Mouse (Mus musculus) ES-Bruce4 (cell line): ENCODE measurements around the gene Pitx1. TPM values are rescaled to one million over a fixed set of nuclear protein-coding genes. Genes with fewer than 3 reads are reported as not detected.

Source experiments
- H3K27ac ChIP-seq: 2 replicates; pipeline ENCODE4 v1.5.1; 2012; ENCODE audit warnings: low read length, inconsistent platforms; ENCODE audit not compliant: insufficient read depth
- H3K27me3 ChIP-seq: 2 replicates; pipeline ENCODE4 v1.6.1; 2012; ENCODE audit warnings: mild to moderate bottlenecking, low read length, inconsistent platforms; ENCODE audit not compliant: control insufficient read depth, poor library complexity, insufficient read depth, severe bottlenecking
- H3K36me3 ChIP-seq: 2 replicates; pipeline ENCODE4 v1.6.1; 2012; ENCODE audit warnings: inconsistent platforms, mild to moderate bottlenecking, low read length, moderate library complexity; ENCODE audit not compliant: control insufficient read depth, poor library complexity, insufficient read depth, severe bottlenecking
- H3K4me1 ChIP-seq: one replicate; pipeline ENCODE4 v1.8.1; 2011; ENCODE audit warnings: low read length; ENCODE audit not compliant: control insufficient read depth, insufficient read depth
- H3K4me3 ChIP-seq: 2 replicates; pipeline ENCODE4 v1.5.1; 2011; ENCODE audit warnings: low read depth, mild to moderate bottlenecking, low read length
- H3K9ac ChIP-seq: 2 replicates; pipeline ENCODE4 v1.6.1; 2012; ENCODE audit warnings: low read depth, mild to moderate bottlenecking, inconsistent platforms; ENCODE audit not compliant: poor library complexity, severe bottlenecking
- H3K9me3 ChIP-seq: replicated peaks from 2 replicates; pipeline ENCODE4 v1.6.1; 2012; ENCODE audit warnings: mild to moderate bottlenecking, low read length, inconsistent platforms; ENCODE audit not compliant: control insufficient read depth, poor library complexity, insufficient read depth, severe bottlenecking
- CTCF ChIP-seq: IDR thresholded peaks from one replicate; pipeline ENCODE4 v1.8.1; 2011; ENCODE audit warnings: low read depth, low read length
- EP300 ChIP-seq: IDR thresholded peaks from 2 replicates; pipeline ENCODE4 v1.6.1; 2011; ENCODE audit warnings: low read depth, low read length; ENCODE audit not compliant: insufficient read depth
- POLR2A ChIP-seq: IDR thresholded peaks from one replicate; pipeline ENCODE4 v1.8.1; 2011; ENCODE audit warnings: low read length; ENCODE audit not compliant: insufficient read depth
- polyA plus RNA-seq: library from polyadenylated mRNA; stranded (reverse); fragments of >200 nt; gene quantifications from 2 replicates; pipeline ENCODE4 v1.2.4, GENCODE M21; 2011; ENCODE audit warnings: low read depth; ENCODE audit not compliant: missing spikeins, insufficient read depth, insufficient read length

Pitx1 gene
- polyA plus RNA-seq, 1 experiment: 0.33 TPM

DNA sequence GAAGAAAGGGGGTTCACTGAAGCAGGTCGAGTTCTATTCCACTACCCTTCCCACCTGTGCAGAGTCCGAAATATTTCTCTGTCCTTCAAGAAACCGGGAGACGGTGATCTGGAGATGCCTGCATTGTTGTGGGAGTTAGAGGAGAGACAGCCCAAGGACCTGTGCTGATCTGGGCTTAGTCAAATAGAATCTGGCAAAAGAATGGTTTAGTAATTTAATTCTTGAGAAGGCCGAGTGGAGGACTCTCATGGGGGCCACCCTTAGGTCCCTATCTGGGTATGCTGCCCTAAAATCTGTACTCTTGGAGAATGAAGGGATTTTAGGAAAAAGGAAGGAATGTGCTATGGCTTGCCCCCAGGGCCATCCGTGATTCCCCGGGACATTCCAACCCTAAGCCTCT, 2.1 kb downstream of the Pitx1 start:
- H3K4me3 ChIP-seq: no peak overlapping the region
- no peak overlapping the region for H3K27ac ChIP-seq
- H3K9ac ChIP-seq: no peak overlapping the region

DNA sequence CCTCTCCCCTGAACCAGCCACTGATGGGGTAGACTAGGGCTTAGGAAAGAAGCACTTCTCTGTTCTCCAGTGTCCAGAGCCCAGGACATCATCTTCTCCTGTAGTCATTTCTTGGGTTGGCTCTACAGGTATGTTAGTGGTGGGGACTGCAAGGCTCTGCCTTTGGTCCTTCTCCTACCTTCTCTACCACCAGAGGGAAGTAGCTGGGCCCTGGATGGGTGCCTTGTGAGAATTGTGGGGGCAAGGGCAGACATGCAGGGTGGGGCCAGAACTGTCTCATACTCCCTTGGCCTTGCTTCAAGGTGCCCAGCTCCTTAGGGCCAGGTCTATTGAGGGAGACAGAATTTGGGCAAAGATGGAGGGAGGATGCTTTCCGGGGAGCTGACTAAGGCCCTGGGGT, 3.4 kb downstream of the Pitx1 start:
- Histone ChIP-seq H3K9me3 (no peaks in the 10 kb centered on the region), H3K36me3 (no peaks in the 10 kb centered on the region), H3K9ac (no peak overlapping the region), H3K27ac (no peak overlapping the region), H3K27me3 (peaks cover 73% of the 10 kb centered on the region), H3K4me1 (no peaks in the 10 kb centered on the region), H3K4me3 (no peak overlapping the region)
- no peak for TF ChIP-seq CTCF
- TF ChIP-seq POLR2A: no peak
- no peak for TF ChIP-seq EP300

More for the DNA sequence above, 2.1 kb downstream of the Pitx1 start:
- Histone ChIP-seq H3K4me1 (no peaks in the 10 kb centered on the region), H3K27me3 (peaks cover 65% of the 10 kb centered on the region), H3K36me3 (no peaks in the 10 kb centered on the region), H3K9me3 (no peaks in the 10 kb centered on the region)
- TF ChIP-seq POLR2A (no peak), EP300 (no peak), CTCF (no peak)

DNA sequence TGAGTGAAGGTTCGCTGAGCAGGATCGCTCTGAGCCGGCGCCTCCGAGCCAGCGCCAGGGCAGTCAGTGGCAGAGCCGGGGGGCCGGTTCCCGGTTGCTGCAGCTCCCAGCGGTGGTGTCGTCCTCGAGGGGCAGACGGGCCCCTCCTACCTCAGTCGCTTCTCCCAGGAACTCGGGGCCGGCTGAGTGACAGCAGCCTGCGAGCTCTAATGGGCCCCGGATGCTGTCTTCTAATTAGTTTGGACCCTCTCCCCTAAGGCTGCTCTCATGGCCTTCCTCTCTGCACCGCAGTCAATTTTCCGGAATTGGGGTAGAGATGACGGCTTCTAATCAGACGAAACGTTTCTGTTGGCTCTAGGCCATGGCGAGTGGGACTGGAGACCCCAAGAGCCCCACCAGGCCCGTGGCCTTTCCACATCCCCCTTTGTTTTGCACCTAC, 4.3 kb downstream of the Pitx1 start:
- no peak overlapping the region for H3K27ac ChIP-seq
- H3K27me3 ChIP-seq: peaks cover 74% of the 10 kb centered on the region
- H3K4me3 ChIP-seq: peak overlapping the region; percentile 59
- no peaks in the 10 kb centered on the region for H3K36me3 ChIP-seq
- H3K9ac ChIP-seq: peak overlapping the region; percentile 75
- no peaks in the 10 kb centered on the region for H3K9me3 ChIP-seq
- TF ChIP-seq EP300 (no peak), CTCF (no peak), POLR2A (no peak)
- no peaks in the 10 kb centered on the region for H3K4me1 ChIP-seq

DNA sequence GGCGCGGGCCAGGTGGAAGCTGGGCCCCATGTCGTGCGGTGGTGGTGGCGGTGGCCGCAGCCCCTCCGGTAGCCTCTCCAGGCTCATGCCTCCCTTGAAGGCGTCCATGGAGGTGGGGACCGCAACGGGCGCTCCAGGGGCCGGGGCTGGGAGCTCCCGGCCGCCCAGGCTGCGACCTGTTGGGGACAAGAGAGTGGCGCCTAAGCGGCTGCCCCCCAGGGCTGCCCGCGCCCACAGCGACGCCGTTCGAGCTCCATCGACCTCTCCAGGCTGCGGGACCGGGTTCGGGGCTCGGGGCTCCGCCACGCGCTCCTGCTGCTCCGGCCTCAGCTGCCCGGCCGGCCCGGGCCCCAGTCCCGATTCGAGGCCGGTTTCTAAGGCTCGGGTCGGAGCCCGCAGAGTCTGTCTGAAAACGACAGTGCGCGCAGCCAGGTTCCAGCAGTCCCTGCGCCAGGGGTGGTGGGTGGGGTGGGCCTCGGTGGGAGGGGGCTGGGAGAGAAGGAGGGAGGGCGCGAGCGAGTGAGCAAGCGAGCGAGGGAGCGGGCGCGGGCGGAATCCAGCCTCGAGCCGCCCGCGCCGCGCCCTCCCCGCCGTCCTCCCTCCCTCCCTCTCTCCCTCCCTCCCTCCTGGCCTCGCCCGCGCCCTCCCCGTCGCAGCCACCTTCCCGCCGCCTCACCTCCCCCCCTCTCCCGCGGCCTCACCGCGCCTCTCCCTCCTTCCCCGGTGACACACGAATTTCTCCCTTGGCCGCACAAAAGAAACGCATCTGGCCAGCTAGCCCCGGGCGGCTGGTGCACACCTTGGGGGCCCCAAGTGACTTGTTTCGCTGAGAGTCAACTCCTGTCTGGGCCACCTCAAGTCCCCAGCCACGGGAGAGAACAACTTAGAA, 4.9 kb downstream of the Pitx1 start:
- H3K27me3 ChIP-seq: peaks cover 76% of the 10 kb centered on the region
- TF ChIP-seq CTCF (no peak), EP300 (no peak), POLR2A (no peak)
- H3K9me3 ChIP-seq: no peaks in the 10 kb centered on the region
- no peaks in the 10 kb centered on the region for H3K4me1 ChIP-seq
- H3K9ac ChIP-seq: peak overlapping the region; percentile 75
- H3K27ac ChIP-seq: no peak overlapping the region
- H3K36me3 ChIP-seq: no peaks in the 10 kb centered on the region
- H3K4me3 ChIP-seq: peak overlapping the region; percentile 59

DNA sequence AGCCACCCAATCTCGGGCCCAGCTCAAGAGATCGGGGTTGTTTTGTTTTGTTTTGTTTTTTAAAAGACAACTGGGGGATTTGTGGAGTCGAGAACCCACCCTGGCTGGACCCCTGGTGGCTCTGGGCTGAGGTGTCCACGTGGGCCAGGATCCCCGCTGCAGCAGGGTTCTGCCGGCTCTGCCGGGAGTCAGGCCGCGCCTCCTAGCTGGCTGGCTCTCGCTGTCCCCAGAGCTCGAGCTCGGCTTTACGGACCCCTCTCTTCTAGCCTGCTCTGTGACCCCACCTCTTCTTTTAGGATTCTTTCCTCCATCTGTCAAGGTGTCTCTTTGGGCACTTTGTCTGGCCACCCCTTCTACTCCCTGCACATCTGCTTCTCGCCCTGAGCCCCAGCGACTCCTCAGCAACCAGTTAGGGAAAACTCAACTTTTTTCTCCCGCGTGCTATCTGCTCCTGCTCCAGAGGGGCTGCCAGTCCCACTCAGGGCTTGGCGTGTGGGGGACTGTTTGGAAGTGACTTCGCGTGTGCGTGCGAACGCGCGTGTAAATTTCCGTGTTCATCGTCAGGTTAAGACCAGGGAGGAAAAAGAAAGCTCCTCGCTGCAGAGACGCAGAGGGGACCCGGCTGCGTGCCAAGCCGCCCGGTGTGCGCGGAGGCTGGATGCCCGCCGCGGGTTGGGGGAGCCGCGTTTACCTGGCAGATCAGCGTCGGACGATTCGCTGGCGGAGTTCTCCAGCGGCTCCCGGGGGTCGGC, 5.7 kb downstream of the Pitx1 start:
- no peak overlapping the region for H3K27ac ChIP-seq
- TF ChIP-seq CTCF (no peak), EP300 (no peak), POLR2A (no peak)
- peaks cover 79% of the 10 kb centered on the region for H3K27me3 ChIP-seq
- peak overlapping the region; percentile 44 for H3K4me3 ChIP-seq
- no peaks in the 10 kb centered on the region for H3K9me3 ChIP-seq
- H3K9ac ChIP-seq: peak overlapping the region; percentile 75
- no peaks in the 10 kb centered on the region for H3K4me1 ChIP-seq
- no peaks in the 10 kb centered on the region for H3K36me3 ChIP-seq
